Mouse (Mus musculus) brain, embryonic 14.5 days (tissue): ENCODE data around the gene Olfr1416.

Experiments used
- CTCF ChIP-seq: fragments of 200-500 bp; IDR thresholded peaks from 2 replicates; pipeline ENCODE4 v1.5.1; 2012; ENCODE audit warnings: inconsistent platforms, mild to moderate bottlenecking, moderate library complexity, borderline replicate concordance; ENCODE audit not compliant: insufficient read depth, insufficient read length; ENCODE audit errors: extremely low read depth
- POLR2A ChIP-seq: fragments of 200-500 bp; IDR thresholded peaks from 2 replicates; pipeline ENCODE4 v1.6.1; 2012; ENCODE audit warnings: mild to moderate bottlenecking, inconsistent platforms, borderline replicate concordance; ENCODE audit not compliant: poor library complexity, insufficient read depth, insufficient read length, severe bottlenecking; ENCODE audit errors: extremely low read depth

DNA sequence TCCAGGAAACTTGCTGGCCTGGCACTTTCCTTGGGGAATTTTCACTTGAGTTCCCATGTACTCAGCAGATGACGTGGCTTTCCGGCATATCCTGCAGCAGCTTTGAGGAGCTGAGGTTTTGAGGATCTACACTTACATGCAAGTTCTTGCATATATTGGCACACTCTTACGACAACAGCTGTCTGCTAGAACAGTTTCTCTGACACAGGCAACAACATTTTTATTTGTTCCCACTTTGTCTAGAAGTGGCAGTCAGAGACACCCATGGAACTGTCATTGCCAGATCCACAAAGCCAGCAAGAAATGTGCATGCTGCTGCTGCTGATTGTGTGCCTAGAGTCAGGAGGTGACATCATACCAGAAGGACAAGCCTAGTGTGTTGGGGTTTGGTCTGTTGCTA is 38.9 kb upstream of the Olfr1416 start:
- TF ChIP-seq POLR2A (no peak), CTCF (no peak)
